Mouse (Mus musculus) CH12.LX (cell line): ENCODE data around the gene Efna3. TPM values are rescaled to one million over a fixed set of nuclear protein-coding genes. Genes with fewer than 3 reads are reported as not detected.

Experiments
- DNase-seq: peaks from one replicate; pipeline ENCODE4 v3.0.0-alpha.2; 2013; ENCODE audit errors: extremely low read depth
- H3K27ac ChIP-seq: 2 replicates; pipeline ENCODE4 v1.5.1; 2012; ENCODE audit warnings: low read depth, mild to moderate bottlenecking, control low read depth, moderate library complexity; ENCODE audit not compliant: insufficient read depth
- H3K27me3 ChIP-seq: replicated peaks from 2 replicates; pipeline ENCODE3; 2012; ENCODE audit warnings: inconsistent platforms
- H3K36me3 ChIP-seq, 2 experiments: replicated peaks in 1 of 2; 2 replicates each; pipeline versions ENCODE3 to v1.6.1; 2012; ENCODE audit warnings: inconsistent platforms in 1 of 2, low read length in 1 of 2, mild to moderate bottlenecking in 1 of 2, mixed read lengths in 1 of 2, moderate library complexity in 1 of 2; ENCODE audit not compliant: control insufficient read depth in 1 of 2, insufficient read depth in 1 of 2
- H3K4me1 ChIP-seq, 2 experiments: 2 replicates each; pipeline ENCODE4 v1.6.1; 2012; ENCODE audit warnings: inconsistent platforms in 1 of 2, moderate library complexity in 1 of 2; ENCODE audit not compliant: insufficient read depth in 2 of 2, control insufficient read depth in 1 of 2
- H3K4me2 ChIP-seq: 2 replicates; pipeline ENCODE4 v1.6.1; 2012; ENCODE audit warnings: low read depth, mild to moderate bottlenecking, control low read depth; ENCODE audit not compliant: poor library complexity, insufficient read depth, severe bottlenecking
- H3K4me3 ChIP-seq, 3 experiments: fragments of 150-350 bp in 1 of 3; sonication (generic) in 1 of 3; replicated peaks in 1 of 3; 2 replicates each; pipeline versions ENCODE3 to v1.5.1; 2011 to 2012; ENCODE audit warnings: low read depth in 2 of 3, low read length in 2 of 3, mild to moderate bottlenecking in 2 of 3, moderate library complexity in 2 of 3, control low read depth in 1 of 3, improper control_type of control experiment in 1 of 3, inconsistent platforms in 1 of 3, mixed read lengths in 1 of 3; ENCODE audit not compliant: poor library complexity in 1 of 3
- H3K79me2 ChIP-seq: replicated peaks from 2 replicates; pipeline ENCODE4 v1.6.1; 2012; ENCODE audit warnings: mild to moderate bottlenecking, moderate library complexity; ENCODE audit not compliant: control insufficient read depth, poor library complexity, insufficient read depth, severe bottlenecking; ENCODE audit errors: extremely low read depth
- H3K9ac ChIP-seq: 2 replicates; pipeline ENCODE4 v1.6.1; 2012; ENCODE audit warnings: low read depth, mild to moderate bottlenecking, control low read depth, moderate library complexity; ENCODE audit not compliant: insufficient read depth
- H3K9me3 ChIP-seq: replicated peaks from 2 replicates; pipeline ENCODE3; 2012; ENCODE audit warnings: low read length, inconsistent platforms, mixed read lengths
- BHLHE40 ChIP-seq: IDR thresholded peaks from 2 replicates; pipeline ENCODE4 v1.6.1; 2011; ENCODE audit warnings: mild to moderate bottlenecking, low read depth, low read length, improper control_type of control experiment
- CHD1 ChIP-seq: IDR thresholded peaks from 2 replicates; pipeline ENCODE4 v1.6.1; 2012; ENCODE audit warnings: low read depth, low read length, improper control_type of control experiment, inconsistent platforms
- CHD2 ChIP-seq: IDR thresholded peaks from 2 replicates; pipeline ENCODE4 v1.6.1; 2011; ENCODE audit warnings: low read length, improper control_type of control experiment
- CTCF ChIP-seq, 2 experiments: IDR thresholded peaks in 1 of 2; conservative IDR thresholded peaks in 1 of 2; 2 replicates each; pipeline ENCODE4 v1.5.1; 2011 to 2012; ENCODE audit warnings: low read depth in 2 of 2, low read length in 2 of 2, improper control_type of control experiment in 1 of 2, inconsistent platforms in 1 of 2, mild to moderate bottlenecking in 1 of 2, moderate library complexity in 1 of 2
- ELF1 ChIP-seq: IDR thresholded peaks from 2 replicates; pipeline ENCODE4 v1.6.1; 2014; ENCODE audit warnings: low read depth, mild to moderate bottlenecking, inconsistent platforms, low read length, improper control_type of control experiment
- GABPA ChIP-seq: IDR thresholded peaks from 2 replicates; pipeline ENCODE4 v1.6.1; 2012; ENCODE audit warnings: low read depth, low read length, improper control_type of control experiment, inconsistent platforms; ENCODE audit not compliant: insufficient replicate concordance
- HCFC1 ChIP-seq: IDR thresholded peaks from 2 replicates; pipeline ENCODE4 v1.6.1; 2012; ENCODE audit warnings: low read depth, mild to moderate bottlenecking, inconsistent platforms, low read length, improper control_type of control experiment
- IRF4 ChIP-seq: IDR thresholded peaks from 2 replicates; pipeline ENCODE4 v1.6.1; 2014; ENCODE audit warnings: low read depth, mild to moderate bottlenecking, inconsistent platforms, low read length, improper control_type of control experiment
- JUN ChIP-seq: IDR thresholded peaks from 2 replicates; pipeline ENCODE4 v1.6.1; 2011; ENCODE audit warnings: low read depth, mild to moderate bottlenecking, low read length, improper control_type of control experiment, moderate library complexity; ENCODE audit not compliant: insufficient read depth
- MAFK ChIP-seq: IDR thresholded peaks from 2 replicates; pipeline ENCODE4 v1.6.1; 2011; ENCODE audit warnings: low read length, improper control_type of control experiment; ENCODE audit not compliant: insufficient replicate concordance
- MAX ChIP-seq: IDR thresholded peaks from 2 replicates; pipeline ENCODE4 v1.6.1; 2011; ENCODE audit warnings: low read length, improper control_type of control experiment
- MEF2A ChIP-seq: IDR thresholded peaks from 2 replicates; pipeline ENCODE4 v1.6.1; 2014; ENCODE audit warnings: low read depth, mild to moderate bottlenecking, inconsistent platforms, low read length, improper control_type of control experiment, borderline replicate concordance
- MXI1 ChIP-seq: IDR thresholded peaks from 2 replicates; pipeline ENCODE4 v1.6.1; 2011; ENCODE audit warnings: mild to moderate bottlenecking, low read depth, low read length, improper control_type of control experiment
- MYC ChIP-seq: IDR thresholded peaks from 2 replicates; pipeline ENCODE4 v1.6.1; 2011; ENCODE audit warnings: low read depth, mild to moderate bottlenecking, improper control_type of control experiment, low read length
- NRF1 ChIP-seq: IDR thresholded peaks from 2 replicates; pipeline ENCODE4 v1.6.1; 2014; ENCODE audit warnings: low read depth, mild to moderate bottlenecking, inconsistent platforms, low read length, improper control_type of control experiment, moderate library complexity
- PAX5 ChIP-seq: IDR thresholded peaks from 2 replicates; pipeline ENCODE4 v1.6.1; 2012; ENCODE audit warnings: low read length, inconsistent platforms, mixed read lengths
- POLR2A ChIP-seq: IDR thresholded peaks from 2 replicates; pipeline ENCODE4 v1.6.1; 2011; ENCODE audit warnings: low read depth, mild to moderate bottlenecking, improper control_type of control experiment, low read length
- POLR2AphosphoS2 ChIP-seq: IDR thresholded peaks from 2 replicates; pipeline ENCODE4 v1.6.1; 2011; ENCODE audit warnings: low read depth, low read length, improper control_type of control experiment
- RAD21 ChIP-seq: IDR thresholded peaks from 2 replicates; pipeline ENCODE4 v1.6.1; 2011; ENCODE audit warnings: low read depth, mild to moderate bottlenecking, low read length, improper control_type of control experiment, moderate library complexity
- RCOR1 ChIP-seq: conservative IDR thresholded peaks from 2 replicates; pipeline ENCODE4 v1.6.1; 2012; ENCODE audit warnings: low read depth, mild to moderate bottlenecking, inconsistent platforms, low read length, improper control_type of control experiment
- SMC3 ChIP-seq: IDR thresholded peaks from 2 replicates; pipeline ENCODE4 v1.6.1; 2011; ENCODE audit warnings: low read depth, low read length, improper control_type of control experiment
- TBP ChIP-seq: conservative IDR thresholded peaks from 2 replicates; pipeline ENCODE4 v1.6.1; 2011; ENCODE audit warnings: low read depth, low read length, improper control_type of control experiment
- UBTF ChIP-seq: IDR thresholded peaks from 2 replicates; pipeline ENCODE4 v1.6.1; 2012; ENCODE audit warnings: low read depth, mild to moderate bottlenecking, inconsistent platforms, low read length, improper control_type of control experiment, moderate library complexity
- USF1 ChIP-seq: IDR thresholded peaks from 2 replicates; pipeline ENCODE4 v1.6.1; 2014; ENCODE audit warnings: low read depth, mild to moderate bottlenecking, inconsistent platforms, low read length, improper control_type of control experiment
- ZKSCAN1 ChIP-seq: IDR thresholded peaks from 2 replicates; pipeline ENCODE4 v1.6.1; 2012; ENCODE audit warnings: low read depth, inconsistent platforms, low read length, improper control_type of control experiment, borderline replicate concordance
- ZMIZ1 ChIP-seq: IDR thresholded peaks from 2 replicates; pipeline ENCODE4 v1.6.1; 2012; ENCODE audit warnings: low read depth, mild to moderate bottlenecking, inconsistent platforms, low read length, improper control_type of control experiment
- dilution Hi-C: fragments of 300-500 bp; cut with MboI; formaldehyde crosslinking; loops from 2 replicates; pipeline ENCODE4 v1.14.3; 2020; ENCODE audit warnings: low sequenced_read_pairs; ENCODE audit not compliant: extremely low pct_unique_long_range_greater_than_20kb, extremely low pct_ligation_motif_present
- in situ Hi-C: fragments of 300-500 bp; cut with MboI; formaldehyde crosslinking; loops from 3 replicates; pipeline ENCODE4 v1.14.3; 2019; ENCODE audit warnings: low sequenced_read_pairs, low pct_ligation_motif_present, low pct_unique_long_range_greater_than_20kb, mixed read lengths
- polyA plus RNA-seq: library from polyadenylated mRNA; unstranded; fragments of >175 nt; gene quantifications from 2 replicates; pipeline ENCODE4 v1.2.1, GENCODE M21; 2012; ENCODE audit warnings: low read depth; ENCODE audit not compliant: insufficient read length
- total RNA-seq, 2 experiments: library from RNA; depleted of rRNA; stranded (reverse); fragments of 300-350 nt in 1 of 2; fragments of >200 nt in 1 of 2; gene quantifications; 2 replicates each; pipeline ENCODE4 v1.2.3; 2012 to 2014

Gene Efna3
- total and polyA plus RNA-seq, 3 experiments: 0.09 to 0.13 TPM; not detected in 1

DNA sequence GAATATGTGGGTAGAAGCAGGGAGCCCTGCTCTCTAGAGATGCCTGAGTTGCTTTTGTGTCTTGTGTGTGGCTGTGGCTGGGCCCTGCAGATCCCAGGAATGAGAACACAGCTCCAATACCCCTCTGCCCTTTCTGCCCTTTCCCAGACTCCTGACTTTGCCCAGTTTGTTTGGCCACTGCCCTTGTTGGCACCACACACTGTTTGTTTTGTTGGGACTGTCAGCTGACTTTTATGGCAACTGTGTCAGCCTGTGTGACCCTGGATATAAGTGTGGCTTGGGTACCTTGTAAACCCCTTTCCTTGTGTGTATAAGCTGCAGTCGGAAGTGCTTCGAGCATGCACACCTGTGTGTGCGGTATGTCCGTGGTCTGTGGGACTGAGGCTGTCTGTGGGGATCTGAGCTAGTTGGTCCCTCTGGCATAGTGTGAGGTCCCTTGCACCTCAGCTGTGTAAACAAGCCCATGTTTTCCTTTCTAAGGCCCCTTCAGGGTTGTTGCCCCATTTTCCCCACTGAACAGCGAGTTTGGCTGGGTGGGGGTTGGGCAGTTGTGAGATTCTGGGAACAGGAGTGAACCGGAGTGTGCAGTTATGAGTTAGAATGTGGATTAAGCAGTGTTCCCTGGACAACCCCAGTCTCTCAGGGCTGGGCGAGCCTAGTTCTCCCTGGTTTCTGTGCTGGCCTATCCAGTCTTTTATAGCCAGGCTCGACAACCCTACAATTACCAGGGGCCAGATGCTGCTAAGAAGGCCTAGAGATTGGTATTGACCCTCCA lies 17.0 kb downstream of the Efna3 start:
- no peak overlapping the region for H3K4me3 ChIP-seq

DNA sequence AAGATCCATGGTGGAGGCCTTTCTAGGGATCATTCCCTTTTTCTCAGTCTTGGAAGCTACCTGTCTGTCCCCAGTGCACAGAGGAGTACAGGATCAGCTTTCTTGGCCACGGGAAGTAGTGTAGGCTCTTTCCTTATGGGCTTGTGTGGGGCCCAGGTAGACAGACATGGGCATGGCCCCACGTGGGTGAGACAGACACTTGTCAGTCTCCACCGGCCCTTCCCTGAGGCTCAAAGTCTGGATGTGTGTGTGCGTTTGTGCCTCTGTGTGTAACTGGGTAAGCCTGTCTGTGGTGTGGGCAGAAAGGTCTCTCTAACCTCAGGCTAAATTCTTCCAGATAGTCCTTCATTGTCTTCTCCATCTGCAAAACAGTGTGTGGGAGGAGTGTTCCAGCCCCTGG lies 17.7 kb downstream of the Efna3 start:
- DNase-seq: no peak
- Histone ChIP-seq H3K79me2 (no peaks in the 10 kb centered on the region), H3K27ac (no peak overlapping the region), H3K4me1 (no peaks in the 10 kb centered on the region)
- dilution Hi-C loops (no loop called here), in situ Hi-C loops (no loop called here)
- TF ChIP-seq ELF1 (no peak), MXI1 (no peak), MAFK (no peak), GABPA (no peak), MAX (no peak), POLR2AphosphoS2 (no peak), CHD1 (no peak), HCFC1 (no peak), PAX5 (no peak), BHLHE40 (no peak), JUN (no peak), RCOR1 (no peak)
- TF ChIP-seq, all 38 proteins: peak for 0
- Histone ChIP-seq H3K36me3 (no peaks in the 10 kb centered on the region), H3K9me3 (no peaks in the 10 kb centered on the region), H3K4me2 (no peak overlapping the region), H3K9ac (no peak overlapping the region), H3K27me3 (peaks cover 2% of the 10 kb centered on the region), H3K4me3 (no peak overlapping the region)

More for the DNA sequence above, 17.0 kb downstream of the Efna3 start:
- no peak for TF ChIP-seq TBP
- TF ChIP-seq USF1: no peak
- no peak for TF ChIP-seq MYC
- TF ChIP-seq BHLHE40: no peak
- no peak for TF ChIP-seq POLR2A
- no peak for TF ChIP-seq CHD2
- no peak for TF ChIP-seq SMC3
- TF ChIP-seq CTCF (conservative IDR thresholded peaks at IDR 0.05 in 1 of 2, IDR thresholded peaks at IDR 0.05 in 1 of 2; ENCODE audit: low read depth in 2 of 2, low read length in 2 of 2): no peak
- no peak for TF ChIP-seq RAD21
- TF ChIP-seq RCOR1: no peak
- no peak for TF ChIP-seq ELF1
- no peak for TF ChIP-seq UBTF
- no peak for TF ChIP-seq ZKSCAN1
- no peak for TF ChIP-seq MEF2A
- no peak for TF ChIP-seq ZMIZ1
- TF ChIP-seq NRF1: no peak
- no peak for TF ChIP-seq PAX5
- TF ChIP-seq IRF4: no peak
- Histone ChIP-seq H3K79me2 (no peaks in the 10 kb centered on the region), H3K9me3 (peaks cover under 1% of the 10 kb centered on the region), H3K9ac (no peak overlapping the region), H3K36me3 (no peaks in the 10 kb centered on the region), H3K4me1 (no peaks in the 10 kb centered on the region), H3K4me2 (no peak overlapping the region), H3K27ac (no peak overlapping the region), H3K27me3 (peaks cover 2% of the 10 kb centered on the region)
- dilution Hi-C loops: no loop called here
- in situ Hi-C loops: no loop called here
- no peak for DNase-seq
